Mouse (Mus musculus): ENCODE data around the gene Klhl31. TPM values are rescaled to one million over a fixed set of nuclear protein-coding genes. Genes with fewer than 3 reads are reported as not detected.

Klhl31 gene
- total and polyA plus RNA-seq, 2 experiments from 2014 or later, result 0.05 to 0.11 TPM

- Histone ChIP-seq H3K27me3 (ENCODE audit: insufficient read depth, low read length) (no peaks in the 10 kb centered on the region), H3K4me3 (ENCODE audit: low read depth, low read length) (no peak overlapping the region), H3K9ac (replicated peaks; ENCODE audit: low read length, poor library complexity, severe bottlenecking) (no peak overlapping the region), H3K4me1 (ENCODE audit: insufficient read depth, low read length) (no peaks in the 10 kb centered on the region), H3K9me3 (ENCODE audit: low read length) (no peaks in the 10 kb centered on the region), H3K4me2 (ENCODE audit: low read depth, low read length, poor library complexity, severe bottlenecking) (no peak overlapping the region), H3K27ac (ENCODE audit: low read depth, low read length) (no peak overlapping the region), H3K36me3 (ENCODE audit: insufficient read depth, low read length) (no peaks in the 10 kb centered on the region)
- TF ChIP-seq CTCF (IDR thresholded peaks at IDR 0.05), result no peak
- ATAC-seq (ENCODE audit: low FRiP score) (no peak), DNase-seq (ENCODE audit: low spot score) (no peak)
- 77% methylated on average over 5 of the region's 5 CpGs for WGBS
These were observed 59.3 kb downstream of the Klhl31 start for GRCm38 (mm10) chr9:77695586-77695985.

GRCm38 (mm10) chr9:77703476-77703875 lies 67.2 kb downstream of the Klhl31 start:
- TF ChIP-seq CTCF (IDR thresholded peaks at IDR 0.05), result no peak
- no peaks in the 10 kb centered on the region for H3K4me1 ChIP-seq (ENCODE audit: insufficient read depth, low read length)
- H3K4me3 ChIP-seq (ENCODE audit: low read depth, low read length), result no peak overlapping the region
- no peak overlapping the region for H3K9ac ChIP-seq (replicated peaks; ENCODE audit: low read length, poor library complexity, severe bottlenecking)
- H3K27me3 ChIP-seq (ENCODE audit: insufficient read depth, low read length), result no peaks in the 10 kb centered on the region
- no peak for ATAC-seq (ENCODE audit: low FRiP score)
- no peaks in the 10 kb centered on the region for H3K36me3 ChIP-seq (ENCODE audit: insufficient read depth, low read length)
- no peaks in the 10 kb centered on the region for H3K9me3 ChIP-seq (ENCODE audit: low read length)
- H3K4me2 ChIP-seq (ENCODE audit: low read depth, low read length, poor library complexity, severe bottlenecking), result no peak overlapping the region
- WGBS, result 88% methylated on average over 4 of the region's 4 CpGs
- DNase-seq (ENCODE audit: low spot score), result no peak
- H3K27ac ChIP-seq (ENCODE audit: low read depth, low read length), result no peak overlapping the region

GRCm38 (mm10) chr9:77704108-77704507 lies 67.8 kb downstream of the Klhl31 start:
- H3K27me3 ChIP-seq (ENCODE audit: insufficient read depth, low read length), result no peaks in the 10 kb centered on the region
- no peak overlapping the region for H3K4me2 ChIP-seq (ENCODE audit: low read depth, low read length, poor library complexity, severe bottlenecking)
- no peaks in the 10 kb centered on the region for H3K9me3 ChIP-seq (ENCODE audit: low read length)
- WGBS, result 71% methylated on average over 4 of the region's 4 CpGs
- ATAC-seq (ENCODE audit: low FRiP score), result no peak
- no peaks in the 10 kb centered on the region for H3K4me1 ChIP-seq (ENCODE audit: insufficient read depth, low read length)
- no peak overlapping the region for H3K9ac ChIP-seq (replicated peaks; ENCODE audit: low read length, poor library complexity, severe bottlenecking)
- H3K36me3 ChIP-seq (ENCODE audit: insufficient read depth, low read length), result no peaks in the 10 kb centered on the region
- no peak for DNase-seq (ENCODE audit: low spot score)
- TF ChIP-seq CTCF (IDR thresholded peaks at IDR 0.05), result no peak
- H3K27ac ChIP-seq (ENCODE audit: low read depth, low read length), result no peak overlapping the region
- no peak overlapping the region for H3K4me3 ChIP-seq (ENCODE audit: low read depth, low read length)

GRCm38 (mm10) chr9:77706515-77706914 lies 70.2 kb downstream of the Klhl31 start:
- Histone ChIP-seq H3K4me2 (ENCODE audit: low read depth, low read length, poor library complexity, severe bottlenecking) (no peak overlapping the region), H3K36me3 (ENCODE audit: insufficient read depth, low read length) (no peaks in the 10 kb centered on the region), H3K9me3 (ENCODE audit: low read length) (no peaks in the 10 kb centered on the region), H3K27me3 (ENCODE audit: insufficient read depth, low read length) (no peaks in the 10 kb centered on the region), H3K4me3 (ENCODE audit: low read depth, low read length) (no peak overlapping the region), H3K9ac (replicated peaks; ENCODE audit: low read length, poor library complexity, severe bottlenecking) (no peak overlapping the region), H3K27ac (ENCODE audit: low read depth, low read length) (no peak overlapping the region), H3K4me1 (ENCODE audit: insufficient read depth, low read length) (no peaks in the 10 kb centered on the region)
- no peak for ATAC-seq (ENCODE audit: low FRiP score)
- WGBS, result 87% methylated on average over 6 of the region's 6 CpGs
- no peak for DNase-seq (ENCODE audit: low spot score)
- no peak for TF ChIP-seq CTCF (IDR thresholded peaks at IDR 0.05)

- Histone ChIP-seq H3K4me3 (ENCODE audit: low read depth, low read length) (no peak overlapping the region), H3K27ac (ENCODE audit: low read depth, low read length) (no peak overlapping the region), H3K4me1 (ENCODE audit: insufficient read depth, low read length) (no peaks in the 10 kb centered on the region), H3K27me3 (ENCODE audit: insufficient read depth, low read length) (no peaks in the 10 kb centered on the region), H3K9me3 (ENCODE audit: low read length) (no peaks in the 10 kb centered on the region), H3K36me3 (ENCODE audit: insufficient read depth, low read length) (no peaks in the 10 kb centered on the region), H3K9ac (replicated peaks; ENCODE audit: low read length, poor library complexity, severe bottlenecking) (no peak overlapping the region), H3K4me2 (ENCODE audit: low read depth, low read length, poor library complexity, severe bottlenecking) (no peak overlapping the region)
- WGBS, result 75% methylated on average over 9 of the region's 9 CpGs
- DNase-seq (ENCODE audit: low spot score), result no peak
- TF ChIP-seq CTCF (IDR thresholded peaks at IDR 0.05), result no peak
- no peak for ATAC-seq (ENCODE audit: low FRiP score)
These were observed 71.3 kb downstream of the Klhl31 start for GRCm38 (mm10) chr9:77707433-77708139.

GRCm38 (mm10) chr9:77708950-77709349 lies 72.7 kb downstream of the Klhl31 start:
- ATAC-seq (ENCODE audit: low FRiP score) (no peak), DNase-seq (ENCODE audit: low spot score) (no peak)
- no peaks in the 10 kb centered on the region for H3K4me1 ChIP-seq (ENCODE audit: insufficient read depth, low read length)
- H3K36me3 ChIP-seq (ENCODE audit: insufficient read depth, low read length), result no peaks in the 10 kb centered on the region
- no peaks in the 10 kb centered on the region for H3K27me3 ChIP-seq (ENCODE audit: insufficient read depth, low read length)
- H3K27ac ChIP-seq (ENCODE audit: low read depth, low read length), result no peak overlapping the region
- no peak overlapping the region for H3K4me3 ChIP-seq (ENCODE audit: low read depth, low read length)
- no peak for TF ChIP-seq CTCF (IDR thresholded peaks at IDR 0.05)
- H3K9ac ChIP-seq (replicated peaks; ENCODE audit: low read length, poor library complexity, severe bottlenecking), result no peak overlapping the region
- 75% methylated on average over 5 of the region's 5 CpGs for WGBS
- no peaks in the 10 kb centered on the region for H3K9me3 ChIP-seq (ENCODE audit: low read length)
- H3K4me2 ChIP-seq (ENCODE audit: low read depth, low read length, poor library complexity, severe bottlenecking), result no peak overlapping the region

Other genes starting within 250 kb of the Klhl31 start
- gene Lrrc1, start 91.6 kb upstream of the Klhl31 start, total RNA-seq (2014; rRNA removed), result 19.1 and 38.6 TPM in 2 replicates
- gene Lrrc1, start 91.6 kb upstream of the Klhl31 start, polyA plus RNA-seq (2015; fragmentation: Nextera tagmentation; extraction: Ambion mirVana), result 4.2 and 4.6 TPM in 2 replicates
- 23.7 and 29.7 TPM in 2 replicates for gene Gclc, start 118.0 kb downstream of the Klhl31 start, total RNA-seq (2014; rRNA removed)
- 13.3 and 15.7 TPM in 2 replicates for gene Gclc, start 118.0 kb downstream of the Klhl31 start, polyA plus RNA-seq (2015; fragmentation: Nextera tagmentation; extraction: Ambion mirVana)

Data from midbrain, postnatal 0 days (tissue).